Mouse (Mus musculus): Measurements from ENCODE around the gene Lamp1. TPM values are rescaled to one million over a fixed set of nuclear protein-coding genes. Genes with fewer than 3 reads are reported as not detected.

Lamp1 gene
- polyA plus RNA-seq (2014; fragmentation: Illumina TruSeq; extraction: RNeasy Lipid Tissue Mini Kit (QIAGEN cat#74804); ENCODE audit: low read depth, low replicate concordance): 466 TPM

DNA sequence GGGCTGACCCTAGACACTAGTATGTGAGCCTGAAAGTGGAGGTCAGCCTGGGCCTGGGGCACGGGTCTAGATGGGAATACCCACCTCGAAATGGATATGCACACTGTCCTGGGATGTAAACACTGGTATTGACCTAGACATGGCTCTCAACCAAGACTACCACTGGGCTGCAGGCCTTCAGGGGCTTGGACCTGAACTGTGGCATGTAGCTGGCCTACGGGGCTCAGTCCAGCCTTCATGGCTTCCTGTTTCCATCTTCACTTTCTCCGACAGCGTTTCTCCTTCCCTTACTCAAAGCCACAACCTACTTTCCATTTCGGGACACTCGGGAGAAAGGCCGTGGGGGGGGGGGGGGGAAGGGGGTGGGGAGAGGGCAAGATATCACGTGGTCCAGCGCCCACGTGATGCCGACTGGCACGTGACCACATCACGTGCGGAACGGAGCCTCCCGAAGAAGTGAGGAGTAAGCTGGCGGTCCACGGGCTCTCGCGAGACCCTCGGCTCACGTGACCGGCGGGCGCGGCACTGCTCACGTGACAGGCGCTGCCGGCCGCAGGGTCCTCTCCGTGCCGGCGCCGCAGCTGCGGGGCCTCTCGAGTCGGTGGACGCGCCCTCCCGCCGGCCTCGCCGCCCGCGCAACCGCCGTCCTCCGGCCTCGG lies at the start of gene Lamp1:
Gene Lamp1 (plus strand): TSS at position 444 of the 659 bp plus-strand sequence.

DNA sequence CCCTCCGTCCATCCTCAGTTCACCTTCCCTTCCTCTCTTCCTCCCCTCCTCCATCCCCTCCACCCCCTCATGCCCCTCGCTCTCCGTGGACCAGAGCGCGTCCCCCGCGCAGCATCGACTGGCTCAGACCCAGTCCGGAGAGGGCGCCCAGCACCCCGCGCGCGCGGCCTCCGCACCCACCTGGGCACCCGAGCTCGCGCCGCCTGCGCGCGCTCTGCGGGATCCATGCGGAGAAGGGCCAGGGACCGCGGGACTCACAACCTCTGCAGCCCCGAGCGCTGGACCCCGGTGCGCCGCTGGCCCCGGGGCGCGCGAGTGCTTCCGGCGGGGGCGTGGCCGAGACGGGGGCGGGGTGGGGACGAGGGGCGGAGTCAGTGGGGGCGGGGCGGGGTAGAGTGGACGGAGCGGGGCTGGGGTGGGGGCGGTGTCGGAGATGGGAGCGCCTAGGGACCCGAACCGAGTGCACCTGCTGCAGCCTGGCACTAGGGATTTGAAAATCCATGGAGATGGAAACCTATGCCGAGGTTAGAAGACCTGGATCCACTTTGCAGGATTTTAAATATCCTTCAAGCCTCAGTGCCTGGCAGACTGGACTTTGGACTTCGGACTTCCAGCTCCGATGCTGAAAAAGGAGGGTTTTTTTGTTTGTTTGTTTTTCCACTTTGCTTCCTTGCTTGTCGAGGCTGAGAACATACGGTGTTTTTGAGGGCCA lies 41.5 kb downstream of the Lamp1 start, which contains the start of gene Grtp1:
Gene Grtp1 (minus strand): TSS at position 320 of the 712 bp plus-strand sequence.

Other genes starting within 250 kb of the Lamp1 start
- 28.6 TPM for gene F7, start 133.1 kb upstream of the Lamp1 start, polyA plus RNA-seq (2014; fragmentation: Illumina TruSeq; extraction: RNeasy Lipid Tissue Mini Kit (QIAGEN cat#74804); ENCODE audit: low read depth, low replicate concordance)
- gene F10, start 121.9 kb upstream of the Lamp1 start, polyA plus RNA-seq (2014; fragmentation: Illumina TruSeq; extraction: RNeasy Lipid Tissue Mini Kit (QIAGEN cat#74804); ENCODE audit: low read depth, low replicate concordance): 257 TPM
- gene Proz, start 98.2 kb upstream of the Lamp1 start, polyA plus RNA-seq (2014; fragmentation: Illumina TruSeq; extraction: RNeasy Lipid Tissue Mini Kit (QIAGEN cat#74804); ENCODE audit: low read depth, low replicate concordance): 154 TPM
- 5.4 TPM for gene Pcid2, start 53.7 kb upstream of the Lamp1 start, polyA plus RNA-seq (2014; fragmentation: Illumina TruSeq; extraction: RNeasy Lipid Tissue Mini Kit (QIAGEN cat#74804); ENCODE audit: low read depth, low replicate concordance)
- gene Cul4a, start 53.5 kb upstream of the Lamp1 start, polyA plus RNA-seq (2014; fragmentation: Illumina TruSeq; extraction: RNeasy Lipid Tissue Mini Kit (QIAGEN cat#74804); ENCODE audit: low read depth, low replicate concordance): 79.7 TPM
- 11.4 TPM for gene Grtp1, start 41.5 kb downstream of the Lamp1 start, polyA plus RNA-seq (2014; fragmentation: Illumina TruSeq; extraction: RNeasy Lipid Tissue Mini Kit (QIAGEN cat#74804); ENCODE audit: low read depth, low replicate concordance)
- gene Adprhl1, start 95.0 kb downstream of the Lamp1 start, polyA plus RNA-seq (2014; fragmentation: Illumina TruSeq; extraction: RNeasy Lipid Tissue Mini Kit (QIAGEN cat#74804); ENCODE audit: low read depth, low replicate concordance): not detected
- 6.8 TPM for gene Dcun1d2, start 129.0 kb downstream of the Lamp1 start, polyA plus RNA-seq (2014; fragmentation: Illumina TruSeq; extraction: RNeasy Lipid Tissue Mini Kit (QIAGEN cat#74804); ENCODE audit: low read depth, low replicate concordance)
- 6.7 TPM for gene Tmco3, start 129.0 kb downstream of the Lamp1 start, polyA plus RNA-seq (2014; fragmentation: Illumina TruSeq; extraction: RNeasy Lipid Tissue Mini Kit (QIAGEN cat#74804); ENCODE audit: low read depth, low replicate concordance)
- 10.9 TPM for gene Tfdp1, start 179.6 kb downstream of the Lamp1 start, polyA plus RNA-seq (2014; fragmentation: Illumina TruSeq; extraction: RNeasy Lipid Tissue Mini Kit (QIAGEN cat#74804); ENCODE audit: low read depth, low replicate concordance)
- gene Atp4b, start 237.7 kb downstream of the Lamp1 start, polyA plus RNA-seq (2014; fragmentation: Illumina TruSeq; extraction: RNeasy Lipid Tissue Mini Kit (QIAGEN cat#74804); ENCODE audit: low read depth, low replicate concordance): not detected
- gene Grk1, start 245.9 kb downstream of the Lamp1 start, polyA plus RNA-seq (2014; fragmentation: Illumina TruSeq; extraction: RNeasy Lipid Tissue Mini Kit (QIAGEN cat#74804); ENCODE audit: low read depth, low replicate concordance): not detected